Comparison of ENCODE assay signal across 9 mouse cellular contexts in the genomic region with DNA sequence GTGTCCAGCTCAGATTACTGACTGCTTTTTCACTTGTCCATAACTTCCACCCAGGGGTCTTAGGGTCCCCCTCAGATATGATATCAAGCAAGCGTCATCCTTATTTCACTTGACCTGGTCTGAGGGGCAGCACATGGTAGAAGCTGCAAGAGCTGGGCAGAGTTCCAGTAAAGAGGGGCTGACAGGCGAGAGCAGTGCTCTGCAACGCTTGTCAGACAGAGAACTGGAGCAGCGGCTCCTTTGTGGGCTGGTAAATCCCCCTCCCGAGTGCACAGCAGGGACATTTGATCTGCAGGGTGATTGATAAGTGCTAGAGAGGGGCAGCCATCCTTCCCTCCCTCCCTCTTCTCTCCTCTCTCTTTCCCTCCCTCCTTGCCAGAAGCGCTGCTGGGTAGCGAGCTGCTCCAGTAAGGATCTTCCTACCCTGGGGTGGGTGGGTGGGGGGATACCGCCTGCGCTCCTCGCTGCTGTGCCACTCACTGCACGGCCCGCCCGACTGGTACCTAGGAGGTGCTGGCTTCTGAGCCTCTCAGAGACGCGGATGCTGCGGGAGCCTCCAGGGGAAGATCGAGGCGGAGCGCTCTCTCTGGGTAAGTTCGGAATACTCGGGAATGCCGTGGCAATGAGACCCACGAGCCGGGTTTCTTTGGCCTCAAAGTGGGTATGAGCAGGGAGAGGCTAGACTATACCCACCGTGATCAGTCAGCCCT. TPM values are rescaled to one million over a fixed set of nuclear protein-coding genes. Genes with fewer than 3 reads are reported as not detected.
DNase-seq lines count a peak whose midpoint lies in the region; ATAC-seq and TF ChIP-seq lines count a peak whose summit lies in the region.
"Had no signal": no experiment of that assay in that cellular context is flagged by ENCODE, and none has a peak within 500 bp of the region (broad histone marks: within the 10 kb centered on the region; RNA-seq: fewer than 3 reads in every experiment).

A gene (plus strand): TSS at position 408 of the 710 bp plus-strand sequence.

- 15% methylated on average over 25 of the region's 25 CpGs for WGBS in hindbrain, embryonic 12.5 days
- 14% methylated on average over 24 of the region's 25 CpGs for WGBS in limb, embryonic 12.5 days
- 13% methylated on average over 25 of the region's 25 CpGs for WGBS in stomach, embryonic 14.5 days

- no peaks in the 10 kb centered on the region for H3K9me3 ChIP-seq in hindbrain, embryonic 12.5 days (replicated peaks)
- H3K9me3 ChIP-seq in limb, embryonic 12.5 days = no peaks in the 10 kb centered on the region
- H3K9me3 ChIP-seq in stomach, embryonic 14.5 days (ENCODE audit: control insufficient read depth, low read depth, low read length) = no peaks in the 10 kb centered on the region
- H3K9me3 ChIP-seq: megakaryocyte, embryonic 14.5 days had no signal

- ATAC-seq in hindbrain, embryonic 12.5 days (ENCODE audit: low FRiP score) = peak; percentile 66
- ATAC-seq in limb, embryonic 12.5 days (ENCODE audit: insufficient number of reproducible peaks, insufficient read depth, low FRiP score, low TSS enrichment, low read depth) = no peak
- ATAC-seq in stomach, embryonic 14.5 days (ENCODE audit: insufficient number of reproducible peaks, insufficient read depth, low FRiP score, low read depth) = no peak
- ATAC-seq in erythroid progenitor cell, adult 5-6 weeks (replicated peaks; ENCODE audit: low FRiP score, poor library complexity, severe bottlenecking) = no peak

- H3K27ac ChIP-seq in gastrocnemius, adult 2 months = no peak within 1 kb of the TSS
- H3K27ac ChIP-seq in hindbrain, embryonic 12.5 days = no peak within 1 kb of the TSS
- H3K27ac ChIP-seq in limb, embryonic 12.5 days = no peak within 1 kb of the TSS
- no peak within 1 kb of the TSS for H3K27ac ChIP-seq in stomach, embryonic 14.5 days (ENCODE audit: low read length)

- no peaks in the 10 kb centered on the region; the same call in 1 of the 2 replicates for H3K27me3 ChIP-seq in hindbrain, embryonic 12.5 days
- H3K27me3 ChIP-seq in limb, embryonic 12.5 days = peaks cover 24% of the 10 kb centered on the region
- no peaks in the 10 kb centered on the region for H3K27me3 ChIP-seq in stomach, embryonic 14.5 days (ENCODE audit: control insufficient read depth, insufficient read depth, low read length)

- no peaks in the 10 kb centered on the region for H3K4me1 ChIP-seq in hindbrain, embryonic 12.5 days
- H3K4me1 ChIP-seq in limb, embryonic 12.5 days (replicated peaks) = no peaks in the 10 kb centered on the region
- no peaks in the 10 kb centered on the region for H3K4me1 ChIP-seq in stomach, embryonic 14.5 days (ENCODE audit: control insufficient read depth, insufficient read depth, low read length)
- H3K4me1 ChIP-seq: megakaryocyte, embryonic 14.5 days had no signal

- intact Hi-C loops in gastrocnemius, adult 2 months (cut with DNase I) = no loop called here

- peak within 1 kb of the TSS; percentile 43 for H3K4me3 ChIP-seq in gastrocnemius, adult 2 months
- peak within 1 kb of the TSS; percentile 35 for H3K4me3 ChIP-seq in hindbrain, embryonic 12.5 days
- H3K4me3 ChIP-seq in limb, embryonic 12.5 days (replicated peaks) = peak within 1 kb of the TSS; percentile 34
- peak within 1 kb of the TSS; percentile 16 for H3K4me3 ChIP-seq in stomach, embryonic 14.5 days (ENCODE audit: low read depth, low read length)
- H3K4me3 ChIP-seq: megakaryocyte, embryonic 14.5 days had no signal

- DNase-seq in gastrocnemius, adult 2 months = no peak
- no peak for DNase-seq in gastrocnemius, postnatal 10 days
- peak; percentile 66 to 68 for DNase-seq in cerebellum, postnatal 25 days
- no peak for DNase-seq in urinary bladder, postnatal 14 days (ENCODE audit: low spot score)

- H3K9ac ChIP-seq in hindbrain, embryonic 12.5 days = peak within 1 kb of the TSS; percentile 50
- H3K9ac ChIP-seq in limb, embryonic 12.5 days (replicated peaks) = no peak within 1 kb of the TSS
- no peak within 1 kb of the TSS for H3K9ac ChIP-seq in stomach, embryonic 14.5 days (replicated peaks; ENCODE audit: low read depth, low read length)

- no peak for TF ChIP-seq CTCF in gastrocnemius, adult 2 months (IDR thresholded peaks at IDR 0.05)

- H3K4me2 ChIP-seq in hindbrain, embryonic 12.5 days (replicated peaks) = peak within 1 kb of the TSS; percentile 52
- peak within 1 kb of the TSS; percentile 63 for H3K4me2 ChIP-seq in limb, embryonic 12.5 days
- H3K4me2 ChIP-seq in stomach, embryonic 14.5 days (replicated peaks; ENCODE audit: low read depth, low read length) = peak within 1 kb of the TSS; percentile 46

- H3K36me3 ChIP-seq in hindbrain, embryonic 12.5 days = no peaks in the 10 kb centered on the region
- no peaks in the 10 kb centered on the region for H3K36me3 ChIP-seq in limb, embryonic 12.5 days
- no peaks in the 10 kb centered on the region for H3K36me3 ChIP-seq in stomach, embryonic 14.5 days (ENCODE audit: control insufficient read depth, insufficient read depth, low read length)

RNA-seq across cellular contexts. Expression of the gene that starts here (rescaled TPM):
- total RNA-seq in gastrocnemius, adult 2 months (2021) = under 1 TPM; 0.08 to 0.33 TPM
- total RNA-seq in gastrocnemius, postnatal 10 days (2021) = 1 to 10 TPM in 1 of 2 experiments, under 1 TPM in 1; 0.75 to 1.0 TPM
- polyA plus RNA-seq in hindbrain, embryonic 12.5 days (2016; fragmentation: Nextera tagmentation; extraction: Ambion mirVana) = 4.8 and 5.4 TPM in 2 replicates
- polyA plus RNA-seq in limb, embryonic 12.5 days (2016; fragmentation: Nextera tagmentation; extraction: Ambion mirVana) = 2.1 and 2.3 TPM in 2 replicates
- 2.4 and 3.0 TPM in 2 replicates for polyA plus RNA-seq in stomach, embryonic 14.5 days (2014; fragmentation: Nextera tagmentation; extraction: Ambion mirVana)
- not detected in 2 replicates for total RNA-seq in erythroid progenitor cell, adult 5-6 weeks (2015; ENCODE audit: low replicate concordance)
- not detected in 2 replicates for total RNA-seq in erythroid progenitor cell, adult 5-6 weeks (2017; ENCODE audit: low replicate concordance)

Comparison
In these comparisons a context has a peak if more than half of its experiments do, and no peak if none do; other contexts are left out.
1. DNase-seq: peak in cerebellum, postnatal 25 days (2 of 2); none in gastrocnemius, adult 2 months (single experiment), gastrocnemius, postnatal 10 days (single experiment) and urinary bladder, postnatal 14 days (single experiment).
2. Peak in every context shown above with its lines, with median percentiles within 50 percentile points of each other: H3K4me3 ChIP-seq and H3K4me2 ChIP-seq.